Mouse (Mus musculus) embryonic facial prominence, embryonic 14.5 days (tissue): ENCODE measurements around the gene Usp7. TPM values are rescaled to one million over a fixed set of nuclear protein-coding genes. Genes with fewer than 3 reads are reported as not detected.
A peak's percentile ranks its signal among the peaks of the same experiment; 100 is the strongest.

Experiments
- ATAC-seq: fragments of 200-750 bp; cut with Nextera tagmentation; 2 replicates; pipeline ENCODE4 v1.8.0; 2017; ENCODE audit warnings: low read depth, moderate number of reproducible peaks, moderate TSS enrichment
- DNase-seq: peaks from one replicate; pipeline ENCODE4 v3.0.0-alpha.2; 2015; ENCODE audit warnings: low spot score
- H3K27ac ChIP-seq: fragments of 300-500 bp; sonication (generic); replicated peaks from 2 replicates; pipeline ENCODE4 v1.5.1; 2014; ENCODE audit warnings: low read depth, mild to moderate bottlenecking, low read length, moderate library complexity
- H3K27me3 ChIP-seq: fragments of 300-500 bp; sonication (generic); replicated peaks from 2 replicates; pipeline ENCODE4 v1.6.1; 2014; ENCODE audit warnings: low read length; ENCODE audit not compliant: control insufficient read depth, insufficient read depth
- H3K36me3 ChIP-seq: fragments of 300-500 bp; sonication (generic); 2 replicates; pipeline ENCODE4 v1.6.1; 2014; ENCODE audit warnings: low read length, mixed read lengths; ENCODE audit not compliant: control insufficient read depth, insufficient read depth
- H3K4me1 ChIP-seq: fragments of 300-500 bp; sonication (generic); 2 replicates; pipeline ENCODE4 v1.6.1; 2014; ENCODE audit warnings: antibody characterized with exemption, low read length; ENCODE audit not compliant: control insufficient read depth, insufficient read depth
- H3K4me2 ChIP-seq: fragments of 300-500 bp; sonication (generic); 2 replicates; pipeline ENCODE4 v1.6.1; 2014; ENCODE audit warnings: low read depth, mild to moderate bottlenecking, low read length, moderate library complexity, mixed read lengths
- H3K4me3 ChIP-seq: fragments of 300-500 bp; sonication (generic); 2 replicates; pipeline ENCODE4 v1.5.1; 2014; ENCODE audit warnings: low read depth, mild to moderate bottlenecking, low read length
- H3K9ac ChIP-seq: fragments of 300-500 bp; sonication (generic); 2 replicates; pipeline ENCODE4 v1.6.1; 2014; ENCODE audit warnings: low read depth, mild to moderate bottlenecking, low read length, moderate library complexity, mixed read lengths
- H3K9me3 ChIP-seq: fragments of 300-500 bp; sonication (generic); 2 replicates; pipeline ENCODE4 v1.6.1; 2016; ENCODE audit warnings: low read length; ENCODE audit not compliant: control insufficient read depth
- WGBS: fragments of 180-500 bp; shearing (Covaris S2); extraction: QIAGEN DNeasy Blood & Tissue Kit; methylation state at CpG from one replicate; pipeline ENCODE4 v1.1.7; 2014; 5-methylcytosine and 5-hydroxymethylcytosine counted together
- polyA plus RNA-seq: library from polyadenylated mRNA; unstranded; fragments of >200 nt; fragmentation: Nextera tagmentation; extraction: Ambion mirVana; gene quantifications from 2 replicates; pipeline ENCODE4 v1.2.1, GENCODE M21; 2014

Usp7 gene
- polyA plus RNA-seq, 1 experiment from 2014 or later = 35.7 TPM

- ATAC-seq (0 out of 2 replicates have a peak, but pooled peaks have one; percentile 19), DNase-seq (peak; percentile 33)
- Histone ChIP-seq H3K9ac (no peak overlapping the region), H3K27ac (no peak overlapping the region), H3K9me3 (no peaks in the 10 kb centered on the region), H3K4me1 (no peaks in the 10 kb centered on the region), H3K36me3 (peaks cover 33% of the 10 kb centered on the region), H3K27me3 (no peaks in the 10 kb centered on the region), H3K4me2 (no peak overlapping the region), H3K4me3 (no peak overlapping the region)
- WGBS = 41% methylated on average over 4 of the region's 4 CpGs
Observed at GRCm38 (mm10) chr16:8685087-8685486, 107.0 kb downstream of the Usp7 start.

GRCm38 (mm10) chr16:8680470-8680869 lies 111.6 kb downstream of the Usp7 start, which contains the start of gene Gm5767:
Gene Gm5767 (plus strand): TSS chr16:8680770.
- ATAC-seq = no peak
- Histone ChIP-seq H3K27me3 (no peaks in the 10 kb centered on the region), H3K36me3 (no peaks in the 10 kb centered on the region), H3K4me2 (no peak within 1 kb of the TSS), H3K9me3 (no peaks in the 10 kb centered on the region), H3K9ac (no peak within 1 kb of the TSS), H3K4me3 (no peak within 1 kb of the TSS), H3K4me1 (no peaks in the 10 kb centered on the region), H3K27ac (no peak within 1 kb of the TSS)
- 81% methylated on average over 5 of the region's 5 CpGs for WGBS
- DNase-seq = no peak

GRCm38 (mm10) chr16:8679780-8680179 lies 112.3 kb downstream of the Usp7 start:
- no peak overlapping the region for H3K4me3 ChIP-seq
- ATAC-seq (no peak), DNase-seq (peak; percentile 57)
- no peaks in the 10 kb centered on the region for H3K36me3 ChIP-seq
- WGBS = 69% methylated on average over 3 of the region's 3 CpGs
- no peaks in the 10 kb centered on the region for H3K27me3 ChIP-seq
- no peaks in the 10 kb centered on the region for H3K4me1 ChIP-seq
- no peak overlapping the region for H3K27ac ChIP-seq
- no peak overlapping the region for H3K4me2 ChIP-seq
- no peaks in the 10 kb centered on the region for H3K9me3 ChIP-seq
- no peak overlapping the region for H3K9ac ChIP-seq

- H3K4me2 ChIP-seq = no peak overlapping the region
- no peaks in the 10 kb centered on the region for H3K27me3 ChIP-seq
- no peak overlapping the region for H3K9ac ChIP-seq
- H3K4me3 ChIP-seq = no peak overlapping the region
- DNase-seq (no peak), ATAC-seq (no peak)
- H3K4me1 ChIP-seq = no peaks in the 10 kb centered on the region
- H3K9me3 ChIP-seq = no peaks in the 10 kb centered on the region
- 75% methylated on average over 4 of the region's 4 CpGs for WGBS
- no peak overlapping the region for H3K27ac ChIP-seq
- H3K36me3 ChIP-seq = no peaks in the 10 kb centered on the region
Observed at GRCm38 (mm10) chr16:8678676-8679075, 113.4 kb downstream of the Usp7 start.

GRCm38 (mm10) chr16:8678035-8678434 lies 114.1 kb downstream of the Usp7 start:
- no peaks in the 10 kb centered on the region for H3K4me1 ChIP-seq
- no peak for ATAC-seq
- H3K4me2 ChIP-seq = no peak overlapping the region
- H3K9ac ChIP-seq = no peak overlapping the region
- H3K27me3 ChIP-seq = no peaks in the 10 kb centered on the region; the same call in 1 of the 2 replicates
- H3K4me3 ChIP-seq = no peak overlapping the region
- 51% methylated on average over 5 of the region's 5 CpGs for WGBS
- no peaks in the 10 kb centered on the region for H3K36me3 ChIP-seq
- no peaks in the 10 kb centered on the region for H3K9me3 ChIP-seq
- no peak for DNase-seq
- no peak overlapping the region for H3K27ac ChIP-seq

GRCm38 (mm10) chr16:8676800-8677199 lies 115.3 kb downstream of the Usp7 start:
- WGBS = 51% methylated on average over 4 of the region's 4 CpGs
- Histone ChIP-seq H3K4me1 (no peaks in the 10 kb centered on the region), H3K4me3 (no peak overlapping the region), H3K4me2 (no peak overlapping the region), H3K36me3 (no peaks in the 10 kb centered on the region), H3K27me3 (no peaks in the 10 kb centered on the region; the same call in 1 of the 2 replicates), H3K27ac (no peak overlapping the region), H3K9me3 (no peaks in the 10 kb centered on the region), H3K9ac (no peak overlapping the region)
- no peak for ATAC-seq
- peak; percentile 62 for DNase-seq

GRCm38 (mm10) chr16:8676228-8676627 lies 115.9 kb downstream of the Usp7 start:
- Histone ChIP-seq H3K9me3 (no peaks in the 10 kb centered on the region), H3K9ac (no peak overlapping the region), H3K4me1 (no peaks in the 10 kb centered on the region), H3K36me3 (no peaks in the 10 kb centered on the region), H3K27me3 (no peaks in the 10 kb centered on the region; the same call in 1 of the 2 replicates), H3K27ac (no peak overlapping the region), H3K4me2 (no peak overlapping the region), H3K4me3 (no peak overlapping the region)
- no peak for ATAC-seq
- DNase-seq = no peak
- WGBS = 65% methylated on average over 2 of the region's 2 CpGs

GRCm38 (mm10) chr16:8675559-8675958 lies 116.5 kb downstream of the Usp7 start:
- no peak for ATAC-seq
- Histone ChIP-seq H3K4me1 (peaks cover 4% of the 10 kb centered on the region), H3K9ac (no peak overlapping the region), H3K36me3 (no peaks in the 10 kb centered on the region), H3K4me3 (no peak overlapping the region), H3K9me3 (no peaks in the 10 kb centered on the region), H3K27ac (no peak overlapping the region), H3K4me2 (no peak overlapping the region), H3K27me3 (no peaks in the 10 kb centered on the region; the same call in 1 of the 2 replicates)
- no peak for DNase-seq
- WGBS = 83% methylated on average over 8 of the region's 8 CpGs

GRCm38 (mm10) chr16:8674165-8674564 lies 117.9 kb downstream of the Usp7 start:
- H3K9me3 ChIP-seq = no peaks in the 10 kb centered on the region
- no peak overlapping the region for H3K27ac ChIP-seq
- peak; percentile 56 for DNase-seq
- peaks cover 13% of the 10 kb centered on the region for H3K4me1 ChIP-seq
- H3K27me3 ChIP-seq = no peaks in the 10 kb centered on the region; the same call in 1 of the 2 replicates
- H3K36me3 ChIP-seq = no peaks in the 10 kb centered on the region
- H3K4me3 ChIP-seq = no peak overlapping the region
- H3K9ac ChIP-seq = no peak overlapping the region
- H3K4me2 ChIP-seq = no peak overlapping the region
- 5% methylated on average over 8 of the region's 8 CpGs for WGBS
- ATAC-seq = no peak
